Mouse (Mus musculus) left cerebral cortex, postnatal 25 days (tissue): ENCODE measurements around the gene Serpinc1. TPM values are rescaled to one million over a fixed set of nuclear protein-coding genes. Genes with fewer than 3 reads are reported as not detected.

Experiments
- DNase-seq, 2 experiments: peaks; one replicate each; pipeline ENCODE4 v3.0.0; 2022; ENCODE audit warnings: low spot score in 2 of 2, mixed read lengths in 1 of 2
- intact Hi-C: fragments of 180-260 bp; cut with DNase I; formaldehyde crosslinking; loops from one replicate; pipeline ENCODE4 v1.15.1; 2025
- total RNA-seq, 2 experiments: library from RNA; stranded (reverse); gene quantifications; 2 replicates each; pipeline ENCODE4 v1.2.3; 2021

The Serpinc1 gene
- total RNA-seq, 2 experiments from 2014 or later: 0.27 to 0.57 TPM

GRCm38 (mm10) chr1:161039741-161040425 is 61.5 kb downstream of the Serpinc1 start:
- intact Hi-C loops: loop anchor here (10.0 kb wide), 1 partner anchor 295 kb away; no protein-coding TSS in a partner anchor
- peak in 1 of 2 experiments; percentile 13 for DNase-seq

- intact Hi-C loops: no loop called here
These were observed 62.0 kb downstream of the Serpinc1 start for GRCm38 (mm10) chr1:161040426-161040770.

GRCm38 (mm10) chr1:161040855-161041254 is 62.5 kb downstream of the Serpinc1 start:
- intact Hi-C loops: no loop called here
- no peak for DNase-seq

More at GRCm38 (mm10) chr1:161040426-161040770, 62.0 kb downstream of the Serpinc1 start:
- no peak for DNase-seq

- no peak for DNase-seq
- intact Hi-C loops: no loop called here
These were observed 63.1 kb downstream of the Serpinc1 start for GRCm38 (mm10) chr1:161041261-161042020.

GRCm38 (mm10) chr1:161046972-161047371 is 68.6 kb downstream of the Serpinc1 start:
- intact Hi-C loops: no loop called here
- no peak for DNase-seq

Other genes starting within 250 kb of the Serpinc1 start
- gene Rabgap1l, start 185.4 kb upstream of the Serpinc1 start, total RNA-seq: 100 to 1,000 TPM; 189 to 200 TPM
- gene Rc3h1, start 72.2 kb upstream of the Serpinc1 start, total RNA-seq: 10 to 100 TPM; 40.3 to 46.4 TPM
- gene Zbtb37, start 56.3 kb downstream of the Serpinc1 start, total RNA-seq: 10 to 100 TPM; 17.6 to 18.2 TPM
- 10 to 100 TPM; 23.4 to 26.1 TPM for gene Dars2, start 92.1 kb downstream of the Serpinc1 start, total RNA-seq
- 1 to 10 TPM; 1.2 to 1.8 TPM for gene Cenpl, start 92.1 kb downstream of the Serpinc1 start, total RNA-seq
- 10 to 100 TPM; 15.3 to 16.9 TPM for gene Klhl20, start 152.9 kb downstream of the Serpinc1 start, total RNA-seq
- gene Ankrd45, start 164.1 kb downstream of the Serpinc1 start, total RNA-seq: 10 to 100 TPM; 51.6 to 57.1 TPM
- not detected for gene Tex50, start 180.7 kb downstream of the Serpinc1 start, total RNA-seq